Mouse (Mus musculus) thymus, adult 2 months (tissue): Measurements from ENCODE around the gene Zswim4. TPM values are rescaled to one million over a fixed set of nuclear protein-coding genes. Genes with fewer than 3 reads are reported as not detected.

ENCODE experiments used
- DNase-seq: peaks from one replicate; pipeline ENCODE4 v3.0.0; 2021
- H3K27ac ChIP-seq: fragments of 200-500 bp; 2 replicates; pipeline ENCODE4 v1.5.1; 2012; ENCODE audit warnings: low read length, control low read depth; ENCODE audit not compliant: control insufficient read depth, insufficient read depth
- H3K27me3 ChIP-seq: fragments of 200-500 bp; 2 replicates; pipeline ENCODE4 v1.6.1; 2012; ENCODE audit warnings: mild to moderate bottlenecking, low read length, moderate library complexity, mixed read lengths; ENCODE audit not compliant: control insufficient read depth, insufficient read depth
- H3K36me3 ChIP-seq: fragments of 200-500 bp; 2 replicates; pipeline ENCODE4 v1.6.1; 2012; ENCODE audit warnings: mild to moderate bottlenecking, low read length, moderate library complexity; ENCODE audit not compliant: control insufficient read depth, insufficient read depth
- H3K4me1 ChIP-seq: fragments of 200-500 bp; replicated peaks from 2 replicates; pipeline ENCODE4 v1.6.1; 2012; ENCODE audit warnings: low read length; ENCODE audit not compliant: control insufficient read depth, insufficient read depth
- H3K4me3 ChIP-seq: fragments of 200-500 bp; 2 replicates; pipeline ENCODE4 v1.5.1; 2012; ENCODE audit warnings: mild to moderate bottlenecking, low read length, control low read depth, moderate library complexity; ENCODE audit not compliant: control insufficient read depth, insufficient read depth
- CTCF ChIP-seq: fragments of 200-500 bp; IDR thresholded peaks from 2 replicates; pipeline ENCODE4 v1.5.1; 2012; ENCODE audit warnings: mild to moderate bottlenecking, control low read depth, low read length, moderate library complexity, borderline replicate concordance; ENCODE audit not compliant: control insufficient read depth, poor library complexity, insufficient read depth; ENCODE audit errors: extremely low read depth
- POLR2A ChIP-seq: fragments of 200-500 bp; IDR thresholded peaks from 2 replicates; pipeline ENCODE4 v1.6.1; 2012; ENCODE audit warnings: mild to moderate bottlenecking, low read length, control low read depth, moderate library complexity; ENCODE audit not compliant: control insufficient read depth, poor library complexity, insufficient read depth; ENCODE audit errors: extremely low read depth
- WGBS: fragments of 180-500 bp; shearing (Covaris S2); methylation state at CpG from one replicate; pipeline ENCODE4 v1.1.7; 2018; 5-methylcytosine and 5-hydroxymethylcytosine counted together
- polyA plus RNA-seq: library from polyadenylated mRNA; depleted of rRNA; stranded (reverse); fragments of >200 nt; gene quantifications from 2 replicates; pipeline ENCODE4 v1.2.3, GENCODE M21; 2012

Zswim4 gene
- polyA plus RNA-seq, 1 experiment = 53.0 TPM

DNA sequence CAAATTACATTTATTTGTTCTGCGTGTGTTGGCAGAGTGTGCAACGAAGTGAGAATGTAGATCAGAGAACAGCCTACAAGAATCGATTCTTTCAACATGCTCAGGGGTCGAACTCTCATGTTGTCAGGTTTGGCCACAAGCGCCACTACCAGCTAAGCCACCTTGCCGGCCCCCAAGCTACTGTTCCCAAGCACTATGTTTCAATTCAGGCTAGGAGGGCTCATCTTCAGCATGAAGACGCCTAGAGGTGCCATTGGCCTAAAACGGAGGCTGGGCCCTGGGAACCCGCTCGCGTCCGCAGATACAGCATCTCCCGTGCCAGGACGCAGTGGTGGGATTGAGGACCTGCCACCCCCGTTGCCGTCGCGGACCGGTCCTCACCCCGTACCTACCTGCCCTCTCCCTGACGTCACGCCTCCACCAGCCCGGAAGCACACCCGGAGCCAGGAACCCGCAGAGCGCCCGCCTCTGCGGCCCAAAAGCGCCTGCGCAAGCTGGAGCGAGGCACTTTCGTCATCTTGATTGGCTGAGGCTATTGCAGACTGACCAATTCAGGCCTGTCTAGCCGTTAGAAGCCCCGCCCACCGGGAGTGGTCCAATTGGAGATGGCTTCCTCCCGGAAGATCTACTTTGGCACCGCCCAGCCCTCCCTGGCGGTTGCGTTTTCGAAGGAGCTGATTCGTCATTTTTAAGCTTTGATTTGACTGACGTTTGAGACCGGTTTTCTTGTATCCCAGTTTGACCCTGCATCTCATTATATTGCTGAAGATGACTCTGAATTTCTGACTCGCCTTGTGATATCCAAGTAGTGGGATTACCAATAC is 33.3 kb upstream of the Zswim4 start, which contains the start of gene Ccdc130:
Gene Ccdc130 (minus strand): TSS at position 431 of the 824 bp plus-strand sequence.
- TF ChIP-seq CTCF = peak; percentile 60; the same call in 1 of the 2 replicates
- peak; percentile 85 for TF ChIP-seq POLR2A
- peak within 1 kb of the TSS; percentile 75 for H3K4me3 ChIP-seq
- peaks cover 7% of the 10 kb centered on the region for H3K4me1 ChIP-seq
- no peaks in the 10 kb centered on the region; the same call in 1 of the 2 replicates for H3K36me3 ChIP-seq
- no peaks in the 10 kb centered on the region for H3K27me3 ChIP-seq
- H3K27ac ChIP-seq = peak within 1 kb of the TSS; percentile 1; the same call in 1 of the 2 replicates
- under 1% methylated on average over 44 of the region's 44 CpGs for WGBS
- DNase-seq = peak; percentile 99

DNA sequence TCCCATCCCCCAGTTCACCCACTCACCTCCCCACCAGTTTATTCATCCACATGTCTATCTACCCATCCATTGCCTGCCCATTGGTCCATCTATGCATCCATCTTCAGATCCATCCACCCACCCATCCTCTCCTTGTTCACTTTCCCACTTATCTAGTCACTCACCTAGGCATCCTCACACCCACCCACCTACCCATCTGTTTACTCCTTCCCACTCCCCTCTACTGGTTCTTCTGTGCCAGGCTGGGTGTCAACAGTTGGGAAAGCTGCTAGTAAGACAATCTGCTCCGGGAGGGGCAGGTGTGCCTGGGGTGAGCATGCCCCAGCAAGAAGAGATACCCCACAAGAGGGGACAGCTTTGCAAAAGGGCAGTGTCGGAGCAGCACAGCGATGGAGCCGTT is 24.2 kb upstream of the Zswim4 start:
- no peak overlapping the region for H3K27ac ChIP-seq

GRCm38 (mm10) chr8:84256822-84257610 is 20.2 kb upstream of the Zswim4 start, which contains the start of gene Mri1:
TSS of gene Mri1 (minus strand) at chr8:84257326.
- under 1% methylated on average over 64 of the region's 64 CpGs for WGBS
- peak within 1 kb of the TSS; percentile 85 for H3K4me3 ChIP-seq
- no peaks in the 10 kb centered on the region for H3K27me3 ChIP-seq
- no peaks in the 10 kb centered on the region; the same call in 1 of the 2 replicates for H3K36me3 ChIP-seq
- TF ChIP-seq CTCF (peak; percentile 46; the same call in 1 of the 2 replicates), POLR2A (peak; percentile 33; the same call in 1 of the 2 replicates)
- H3K4me1 ChIP-seq = peaks cover 9% of the 10 kb centered on the region
- DNase-seq = peak; percentile 70
- H3K27ac ChIP-seq = peak within 1 kb of the TSS; percentile 45

More for the DNA sequence above, 24.2 kb upstream of the Zswim4 start:
- peaks cover 8% of the 10 kb centered on the region for H3K4me1 ChIP-seq
- peaks cover 9% of the 10 kb centered on the region for H3K36me3 ChIP-seq
- DNase-seq = no peak
- WGBS = 98% methylated on average over 4 of the region's 4 CpGs
- H3K4me3 ChIP-seq = no peak overlapping the region
- TF ChIP-seq POLR2A (no peak), CTCF (no peak)
- no peaks in the 10 kb centered on the region for H3K27me3 ChIP-seq

DNA sequence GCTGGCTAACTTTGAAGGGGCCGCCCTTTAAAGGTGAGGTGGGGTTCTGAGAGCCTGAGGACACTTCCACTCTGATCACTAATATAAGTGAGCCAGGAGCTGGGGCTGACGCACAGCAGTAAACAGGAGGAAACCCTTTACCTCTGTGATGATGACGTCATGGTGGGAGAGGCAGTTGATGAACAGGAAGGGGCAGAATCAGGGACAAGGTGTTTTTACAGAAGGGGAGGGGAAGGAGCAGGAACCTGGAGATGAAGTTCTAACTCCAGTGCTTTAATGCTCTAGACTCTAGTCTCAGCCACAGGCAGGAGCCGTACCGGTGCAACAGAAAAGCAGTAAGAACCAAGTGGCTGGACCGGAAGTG is 19.6 kb upstream of the Zswim4 start:
- WGBS = 13% methylated on average over 6 of the region's 6 CpGs
- Histone ChIP-seq H3K27me3 (no peaks in the 10 kb centered on the region), H3K4me3 (peak overlapping the region; percentile 85), H3K27ac (peak overlapping the region; percentile 32), H3K4me1 (peaks cover 9% of the 10 kb centered on the region), H3K36me3 (no peaks in the 10 kb centered on the region; the same call in 1 of the 2 replicates)
- TF ChIP-seq POLR2A (no peak), CTCF (no peak)
- DNase-seq = peak; percentile 29

GRCm38 (mm10) chr8:84255858-84256257 is 19.0 kb upstream of the Zswim4 start:
- DNase-seq = no peak
- H3K4me1 ChIP-seq = peaks cover 9% of the 10 kb centered on the region
- WGBS = 93% methylated on average over 3 of the region's 3 CpGs
- no peak overlapping the region for H3K27ac ChIP-seq
- TF ChIP-seq CTCF (no peak), POLR2A (no peak)
- 0 out of 2 replicates have a peak overlapping the region, but pooled peaks have one; percentile 85 for H3K4me3 ChIP-seq
- H3K27me3 ChIP-seq = no peaks in the 10 kb centered on the region
- no peaks in the 10 kb centered on the region; the same call in 1 of the 2 replicates for H3K36me3 ChIP-seq

GRCm38 (mm10) chr8:84249257-84250170 is 12.7 kb upstream of the Zswim4 start, which contains the start of gene D8Ertd738e:
TSS of gene D8Ertd738e (minus strand) at chr8:84249719.
- peak; percentile 88 for DNase-seq
- H3K27ac ChIP-seq = peak within 1 kb of the TSS; percentile 10; the same call in 1 of the 2 replicates
- H3K36me3 ChIP-seq = peaks cover 17% of the 10 kb centered on the region
- 5% methylated on average over 52 of the region's 52 CpGs for WGBS
- H3K27me3 ChIP-seq = no peaks in the 10 kb centered on the region
- peak; percentile 58; the same call in 1 of the 2 replicates for TF ChIP-seq CTCF
- peak; percentile 91 for TF ChIP-seq POLR2A
- peak within 1 kb of the TSS; percentile 61 for H3K4me3 ChIP-seq
- no peaks in the 10 kb centered on the region for H3K4me1 ChIP-seq
